Mouse (Mus musculus): ENCODE data around the gene Rhbdf2. TPM values are rescaled to one million over a fixed set of nuclear protein-coding genes. Genes with fewer than 3 reads are reported as not detected.
"Not testable (repeated sequence)": the region's sequence is repeated elsewhere in the genome, so short reads cannot be mapped to it uniquely, and the experiment has no call there.

Gene Rhbdf2
- 22.5 and 32.3 TPM in 2 replicates for polyA plus RNA-seq (2012; rRNA removed)

DNA sequence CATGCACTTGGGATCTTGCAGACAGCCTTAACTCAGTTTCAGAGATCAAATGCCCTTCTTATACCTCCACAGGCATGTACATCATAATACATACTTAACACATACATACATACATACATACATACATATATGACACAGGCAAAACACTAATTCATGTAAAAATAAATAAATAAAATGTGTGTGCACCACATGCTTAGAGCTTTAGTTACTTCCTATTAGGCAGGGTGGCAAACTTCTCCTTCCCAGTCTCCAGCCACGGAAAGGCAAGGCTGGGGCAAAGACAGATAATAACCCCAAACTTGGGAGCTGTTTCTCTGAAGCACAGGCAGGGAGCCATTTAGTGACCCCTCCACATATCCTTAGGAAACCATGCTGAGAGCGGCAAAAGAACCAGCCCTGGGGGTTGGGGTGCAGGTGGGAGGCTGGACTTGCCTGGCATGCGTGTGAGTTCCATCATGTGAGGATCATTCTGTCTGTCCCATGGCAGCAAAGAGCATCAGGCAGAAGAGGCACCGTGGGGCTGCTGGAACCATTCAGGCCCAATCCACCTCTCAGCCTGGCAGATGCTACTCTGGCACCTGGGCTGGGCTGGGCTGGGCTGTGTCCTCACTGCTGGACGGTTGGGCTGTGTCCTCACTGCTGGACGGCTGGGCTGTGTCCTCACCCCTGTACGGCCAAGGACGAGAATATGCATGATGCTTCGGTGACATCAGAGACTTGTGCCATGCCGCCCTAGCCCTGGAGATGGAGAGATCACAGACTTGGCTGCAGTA, at the start of gene Rhbdf2:
Rhbdf2 (minus strand) TSS at position 721 of the 773 bp plus-strand sequence.
- DNase-seq (ENCODE audit: low read depth, low spot score): no peak

GRCm38 (mm10) chr11:116676175-116676976, 49.6 kb upstream of the Rhbdf2 start:
- DNase-seq (ENCODE audit: low read depth, low spot score): no peak
- WGBS: 83% methylated on average over 14 of the region's 14 CpGs

More for the DNA sequence above, at the start of gene Rhbdf2:
- WGBS: 81% methylated on average over 10 of the region's 10 CpGs

GRCm38 (mm10) chr11:116675429-116675828, 48.6 kb upstream of the Rhbdf2 start:
- 36% methylated on average over 6 of the region's 6 CpGs for WGBS
- not testable (repeated sequence) for DNase-seq (ENCODE audit: low read depth, low spot score)

DNA sequence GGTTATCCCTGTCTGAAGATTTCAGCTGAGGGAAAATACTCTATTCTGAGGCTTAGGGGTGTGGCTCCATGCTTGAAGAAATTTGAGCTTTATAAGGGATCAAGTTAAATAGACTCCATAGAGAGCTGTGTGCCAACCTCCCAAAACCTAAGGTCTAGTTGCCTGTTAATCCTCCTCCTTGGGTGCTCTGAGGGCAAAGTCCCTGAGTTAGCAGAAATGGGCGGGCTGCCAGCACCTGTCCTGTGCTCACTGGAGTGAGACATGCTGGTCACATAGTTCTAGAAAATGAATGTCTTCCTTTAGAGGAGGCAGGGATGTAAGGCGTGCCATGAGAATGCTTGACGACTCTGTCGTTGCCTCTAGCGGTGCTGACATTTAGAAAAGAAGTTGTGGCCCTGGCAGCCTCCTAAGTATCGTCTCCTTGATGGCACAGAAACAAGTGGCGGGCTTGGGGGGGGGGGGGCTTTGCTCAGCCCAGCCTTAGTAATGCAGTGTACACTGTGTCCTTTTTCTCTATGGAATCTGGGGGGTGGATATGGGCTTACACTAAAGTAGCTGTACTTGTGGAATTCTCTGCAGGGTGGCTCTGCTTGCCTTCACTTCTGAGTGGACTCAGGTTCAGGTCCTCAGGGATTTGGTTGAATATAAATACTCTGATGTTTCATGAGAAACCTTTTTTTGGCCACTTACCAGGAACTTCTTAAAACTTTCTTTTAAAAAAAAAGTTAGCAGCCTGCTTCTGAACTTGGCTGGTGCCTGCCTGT, 48.0 kb upstream of the Rhbdf2 start:
- WGBS: 45% methylated on average over 7 of the region's 7 CpGs

GRCm38 (mm10) chr11:116673410-116673809, 46.6 kb upstream of the Rhbdf2 start:
- 36% methylated on average over 2 of the region's 2 CpGs for WGBS
- no peak for DNase-seq (ENCODE audit: low read depth, low spot score)

More for the DNA sequence above, 48.0 kb upstream of the Rhbdf2 start:
- no peak for DNase-seq (ENCODE audit: low read depth, low spot score)

DNA sequence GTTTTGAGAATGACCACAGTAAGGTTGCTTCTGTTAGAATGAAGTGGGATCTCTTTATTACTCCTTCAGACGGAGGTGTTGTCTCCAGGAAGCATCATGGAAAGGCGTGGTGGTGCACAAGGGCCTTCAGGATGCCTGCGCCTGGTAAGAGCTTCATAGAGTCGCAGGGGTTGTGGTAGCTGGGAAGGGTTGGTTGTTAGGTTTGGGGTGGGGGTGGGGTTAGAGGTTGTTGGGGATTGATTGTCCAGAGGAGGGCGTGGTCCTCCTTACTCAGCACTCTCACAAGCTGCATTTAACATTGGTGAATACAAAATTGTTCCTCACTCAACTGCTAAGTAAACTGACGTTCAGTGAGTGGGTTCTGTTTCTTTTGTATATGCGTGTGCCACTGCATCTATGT, 45.8 kb upstream of the Rhbdf2 start:
- no peak for DNase-seq (ENCODE audit: low read depth, low spot score)
- 7% methylated on average over 7 of the region's 7 CpGs for WGBS

DNA sequence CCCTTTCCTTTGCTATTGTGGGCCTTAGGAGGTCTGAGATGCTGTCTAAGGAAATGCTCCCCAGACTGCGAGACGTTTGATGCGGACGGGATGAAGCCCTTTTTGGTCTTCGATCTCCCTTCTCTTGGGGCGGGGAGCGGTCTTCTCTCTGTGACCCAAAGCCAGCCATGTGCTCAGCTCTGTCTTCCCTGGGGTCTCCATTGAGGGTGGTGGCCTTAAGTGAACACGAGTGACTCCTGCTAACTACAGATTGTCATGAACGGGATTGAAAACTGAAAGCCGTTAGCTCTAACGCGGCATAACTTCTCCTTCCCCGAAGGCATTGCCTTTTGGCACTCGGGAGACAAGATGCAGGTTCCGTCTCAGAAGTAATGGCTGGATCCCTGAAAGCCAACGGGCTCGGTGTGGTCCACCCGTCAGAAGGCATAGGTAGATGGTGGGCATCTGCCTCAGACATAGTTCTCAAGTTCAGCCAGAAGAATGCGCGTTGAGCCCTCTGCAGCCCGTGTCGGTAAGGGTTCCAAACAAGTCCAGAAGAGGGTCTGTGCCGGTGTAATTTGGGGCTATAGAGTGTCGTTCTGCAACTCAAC, 45.1 kb upstream of the Rhbdf2 start:
- under 1% methylated on average over 24 of the region's 24 CpGs for WGBS
- no peak for DNase-seq (ENCODE audit: low read depth, low spot score)

- under 1% methylated on average over 45 of the region's 45 CpGs for WGBS
- peak; percentile 99 for DNase-seq (ENCODE audit: low read depth, low spot score)
Observed at GRCm38 (mm10) chr11:116671112-116671844, 44.5 kb upstream of the Rhbdf2 start.

- DNase-seq (ENCODE audit: low read depth, low spot score): no peak
- WGBS: 83% methylated on average over 7 of the region's 7 CpGs
Observed at GRCm38 (mm10) chr11:116670386-116670785, 43.6 kb upstream of the Rhbdf2 start.

- WGBS: 71% methylated on average over 13 of the region's 13 CpGs
- DNase-seq (ENCODE audit: low read depth, low spot score): no peak
Observed at GRCm38 (mm10) chr11:116669787-116670365, 43.1 kb upstream of the Rhbdf2 start.

DNA sequence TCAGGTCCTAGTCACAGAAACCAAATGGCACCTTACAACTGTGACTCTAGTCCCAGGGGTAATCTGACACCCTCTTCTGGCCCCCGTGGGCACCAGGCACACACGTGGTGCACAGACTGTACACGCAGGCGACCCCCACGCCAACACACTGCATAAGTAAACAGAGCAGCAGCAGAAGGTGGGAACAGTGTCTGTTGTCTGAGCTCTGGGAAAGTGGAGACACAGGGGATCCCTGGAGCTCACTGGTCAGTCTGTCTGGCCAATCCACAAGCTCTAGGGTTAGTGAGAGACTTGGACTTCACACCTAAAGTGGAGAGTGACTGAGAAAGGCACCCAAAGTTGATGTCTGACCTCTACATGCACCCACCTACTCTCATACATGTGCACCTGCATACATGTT, 42.5 kb upstream of the Rhbdf2 start:
- DNase-seq (ENCODE audit: low read depth, low spot score): no peak
- WGBS: 33% methylated on average over 5 of the region's 5 CpGs

- 51% methylated on average over 7 of the region's 7 CpGs for WGBS
- DNase-seq (ENCODE audit: low read depth, low spot score): no peak
Observed at GRCm38 (mm10) chr11:116668839-116669238, 42.0 kb upstream of the Rhbdf2 start.

GRCm38 (mm10) chr11:116668381-116668825, 41.6 kb upstream of the Rhbdf2 start:
- DNase-seq (ENCODE audit: low read depth, low spot score): no peak
- WGBS: 70% methylated on average over 10 of the region's 10 CpGs

- DNase-seq (ENCODE audit: low read depth, low spot score): no peak
- WGBS: 79% methylated on average over 8 of the region's 8 CpGs
Observed at GRCm38 (mm10) chr11:116667930-116668329, 41.1 kb upstream of the Rhbdf2 start.

DNA sequence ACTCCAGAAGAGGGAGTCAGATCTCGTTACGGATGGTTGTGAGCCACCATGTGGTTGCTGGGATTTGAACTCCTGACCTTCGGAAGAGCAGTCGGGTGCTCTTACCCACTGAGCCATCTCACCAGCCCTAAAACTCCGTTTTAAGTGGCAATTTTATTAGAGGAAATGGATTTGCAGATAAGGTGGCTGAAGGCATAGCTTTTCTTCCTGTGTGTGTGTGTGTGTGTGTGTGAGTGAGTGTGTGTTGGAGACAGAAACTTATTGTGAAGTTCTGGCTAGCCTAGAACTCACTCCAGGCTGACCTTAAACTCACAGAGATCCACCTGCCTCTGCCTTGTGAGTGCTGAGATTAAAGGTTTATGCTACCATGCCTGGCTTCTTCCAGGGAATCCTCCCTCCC, 40.2 kb upstream of the Rhbdf2 start:
- DNase-seq (ENCODE audit: low read depth, low spot score): not testable (repeated sequence)
- WGBS: 71% methylated on average over 5 of the region's 5 CpGs

GRCm38 (mm10) chr11:116666566-116666965, 39.7 kb upstream of the Rhbdf2 start:
- WGBS: 53% methylated on average over 9 of the region's 9 CpGs

GRCm38 (mm10) chr11:116665289-116665688, 38.5 kb upstream of the Rhbdf2 start:
- no peak for DNase-seq (ENCODE audit: low read depth, low spot score)
- 79% methylated on average over 10 of the region's 10 CpGs for WGBS

More at GRCm38 (mm10) chr11:116666566-116666965, 39.7 kb upstream of the Rhbdf2 start:
- DNase-seq (ENCODE audit: low read depth, low spot score): no peak

DNA sequence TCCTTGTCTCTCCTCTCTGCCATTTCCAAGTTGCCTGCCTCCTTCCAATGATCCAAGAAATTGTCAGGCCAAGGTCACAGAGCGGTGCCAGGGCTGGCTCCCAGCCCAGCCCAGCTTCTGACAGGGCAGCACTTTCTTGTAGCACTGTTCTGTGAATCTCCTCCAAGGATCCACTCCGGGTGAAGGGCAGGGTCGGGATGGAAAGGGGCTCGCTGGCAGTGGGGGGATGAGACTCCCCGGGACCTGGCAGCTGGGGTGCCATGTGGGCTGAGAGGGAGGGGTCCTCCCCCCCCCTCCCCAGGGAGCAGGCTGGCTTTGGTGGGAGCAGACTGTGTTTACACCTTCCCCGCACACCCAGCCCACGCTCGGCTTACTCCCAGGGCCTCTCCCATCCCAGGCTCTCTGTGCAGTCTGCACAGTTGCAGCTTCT, 35.1 kb upstream of the Rhbdf2 start:
- no peak for DNase-seq (ENCODE audit: low read depth, low spot score)
- 52% methylated on average over 8 of the region's 8 CpGs for WGBS

All from large intestine, adult 2 months (tissue).